Mouse (Mus musculus) embryonic fibroblast, embryonic 13.5 days (primary cell): Measurements from ENCODE around the gene Smad1.

Experiments used
- CTCF ChIP-seq: IDR thresholded peaks from 2 replicates; pipeline ENCODE4 v1.5.1; 2011; ENCODE audit warnings: mild to moderate bottlenecking, control low read depth, low read length, moderate library complexity, borderline replicate concordance; ENCODE audit not compliant: insufficient read depth
- POLR2A ChIP-seq: IDR thresholded peaks from 2 replicates; pipeline ENCODE4 v1.6.1; 2011; ENCODE audit warnings: low read depth, mild to moderate bottlenecking, control low read depth, low read length, moderate library complexity

- TF ChIP-seq CTCF (no peak), POLR2A (no peak)
Measured at GRCm38 (mm10) chr8:79365707-79366106, 33.6 kb downstream of the Smad1 start.
